Mouse (Mus musculus): Measurements from ENCODE around the gene Ndufv1.

GRCm38 (mm10) chr19:3995505-3995904, 17.1 kb downstream of the Ndufv1 start:
- TF ChIP-seq CTCF (IDR thresholded peaks at IDR 0.05; ENCODE audit: low read depth) = no peak
- no peak for TF ChIP-seq EP300 (optimal IDR thresholded peaks at IDR 0.05)
